Mouse (Mus musculus): ENCODE measurements around the gene Shld2.

GRCm38 (mm10) chr14:34209080-34209479 lies 101.2 kb downstream of the Shld2 start:
- TF ChIP-seq CTCF (IDR thresholded peaks at IDR 0.05; ENCODE audit: low read depth, low read length) (no peak), POLR2A (IDR thresholded peaks at IDR 0.05; ENCODE audit: borderline replicate concordance, low read depth, low read length) (no peak)
